Mouse (Mus musculus) hindbrain, embryonic 16.5 days (tissue): ENCODE data around the gene Tgfbr3. TPM values are rescaled to one million over a fixed set of nuclear protein-coding genes. Genes with fewer than 3 reads are reported as not detected.

Experiments
- ATAC-seq: fragments of 200-750 bp; cut with Nextera tagmentation; 2 replicates; pipeline ENCODE4 v1.8.0; 2017; ENCODE audit warnings: moderate TSS enrichment, moderate library complexity
- H3K27ac ChIP-seq: fragments of 300-500 bp; sonication (generic); 2 replicates; pipeline ENCODE4 v1.5.1; 2014; ENCODE audit warnings: low read depth, mild to moderate bottlenecking, control low read depth, low read length, moderate library complexity
- H3K27me3 ChIP-seq: fragments of 300-500 bp; sonication (generic); replicated peaks from 2 replicates; pipeline ENCODE4 v1.6.1; 2014; ENCODE audit warnings: low read length; ENCODE audit not compliant: control insufficient read depth, insufficient read depth
- H3K36me3 ChIP-seq: fragments of 300-500 bp; sonication (generic); 2 replicates; pipeline ENCODE4 v1.6.1; 2014; ENCODE audit warnings: mild to moderate bottlenecking, low read length, moderate library complexity, mixed read lengths; ENCODE audit not compliant: control insufficient read depth, insufficient read depth
- H3K4me1 ChIP-seq: fragments of 300-500 bp; sonication (generic); 2 replicates; pipeline ENCODE4 v1.6.1; 2014; ENCODE audit warnings: low read depth, low read length; ENCODE audit not compliant: control insufficient read depth, insufficient read depth
- H3K4me2 ChIP-seq: fragments of 300-500 bp; sonication (generic); 2 replicates; pipeline ENCODE4 v1.6.1; 2014; ENCODE audit warnings: mild to moderate bottlenecking, low read length, control low read depth, moderate library complexity
- H3K4me3 ChIP-seq: fragments of 300-500 bp; sonication (generic); 2 replicates; pipeline ENCODE4 v1.5.1; 2014; ENCODE audit warnings: mild to moderate bottlenecking, low read length, control low read depth, moderate library complexity
- H3K9ac ChIP-seq: fragments of 300-500 bp; sonication (generic); 2 replicates; pipeline ENCODE4 v1.6.1; 2014; ENCODE audit warnings: low read depth, mild to moderate bottlenecking, control low read depth, low read length, moderate library complexity
- H3K9me3 ChIP-seq: fragments of 300-500 bp; sonication (generic); 2 replicates; pipeline ENCODE4 v1.6.1; 2014; ENCODE audit warnings: mild to moderate bottlenecking, low read length, moderate library complexity; ENCODE audit not compliant: control insufficient read depth
- WGBS: fragments of 180-500 bp; shearing (Covaris S2); extraction: QIAGEN DNeasy Blood & Tissue Kit; methylation state at CpG from one replicate; pipeline ENCODE4 v1.1.7; 2014; 5-methylcytosine and 5-hydroxymethylcytosine counted together
- polyA plus RNA-seq: library from polyadenylated mRNA; unstranded; fragments of >200 nt; fragmentation: Nextera tagmentation; extraction: Ambion mirVana; gene quantifications from 2 replicates; pipeline ENCODE4 v1.2.1, GENCODE M21; 2015

Tgfbr3 gene
- 5.9 and 7.4 TPM in 2 replicates for polyA plus RNA-seq

- Histone ChIP-seq H3K27ac (peak within 1 kb of the TSS; percentile 61), H3K4me1 (peaks cover 3% of the 10 kb centered on the region; the same call in 1 of the 2 replicates), H3K9me3 (no peaks in the 10 kb centered on the region), H3K4me3 (peak within 1 kb of the TSS; percentile 62), H3K4me2 (peak within 1 kb of the TSS; percentile 87), H3K36me3 (no peaks in the 10 kb centered on the region), H3K27me3 (no peaks in the 10 kb centered on the region; the same call in 1 of the 2 replicates), H3K9ac (peak within 1 kb of the TSS; percentile 78)
- 0% methylated on average over 47 of the region's 54 CpGs for WGBS
- peak; percentile 96 for ATAC-seq
Measured at GRCm38 (mm10) chr5:107289234-107289764, at the start of gene Tgfbr3. Gene Tgfbr3, minus strand, starts transcription at chr5:107289629.

GRCm38 (mm10) chr5:107330916-107331421 is 41.5 kb upstream of the Tgfbr3 start, which contains the start of gene Brdt:
Gene Brdt, plus strand, starts transcription at chr5:107331159.
- no peak for ATAC-seq
- no peak within 1 kb of the TSS for H3K4me3 ChIP-seq

GRCm38 (mm10) chr5:107320703-107321102 is 31.3 kb upstream of the Tgfbr3 start:
- ATAC-seq, result no peak
- H3K4me2 ChIP-seq, result no peak overlapping the region
- 3% methylated on average over 1 of the region's 1 CpGs for WGBS
- H3K27me3 ChIP-seq, result no peaks in the 10 kb centered on the region
- no peak overlapping the region for H3K27ac ChIP-seq
- H3K4me1 ChIP-seq, result no peaks in the 10 kb centered on the region
- H3K4me3 ChIP-seq, result no peak overlapping the region
- no peak overlapping the region for H3K9ac ChIP-seq
- H3K9me3 ChIP-seq, result no peaks in the 10 kb centered on the region
- H3K36me3 ChIP-seq, result no peaks in the 10 kb centered on the region

More at GRCm38 (mm10) chr5:107330916-107331421, 41.5 kb upstream of the Tgfbr3 start, which contains the start of gene Brdt:
- Histone ChIP-seq H3K27ac (no peak within 1 kb of the TSS), H3K27me3 (no peaks in the 10 kb centered on the region), H3K4me2 (no peak within 1 kb of the TSS), H3K36me3 (no peaks in the 10 kb centered on the region), H3K4me1 (no peaks in the 10 kb centered on the region), H3K9me3 (peaks cover 4% of the 10 kb centered on the region), H3K9ac (no peak within 1 kb of the TSS)
- WGBS, result 90% methylated on average over 30 of the region's 30 CpGs

- H3K4me2 ChIP-seq, result no peak overlapping the region
- H3K9me3 ChIP-seq, result no peaks in the 10 kb centered on the region
- H3K4me1 ChIP-seq, result no peaks in the 10 kb centered on the region
- no peak overlapping the region for H3K27ac ChIP-seq
- 95% methylated on average over 7 of the region's 7 CpGs for WGBS
- H3K36me3 ChIP-seq, result no peaks in the 10 kb centered on the region
- no peak for ATAC-seq
- H3K9ac ChIP-seq, result no peak overlapping the region
- H3K4me3 ChIP-seq, result no peak overlapping the region
- H3K27me3 ChIP-seq, result no peaks in the 10 kb centered on the region
Measured at GRCm38 (mm10) chr5:107317141-107317540, 27.7 kb upstream of the Tgfbr3 start.

- Histone ChIP-seq H3K36me3 (no peaks in the 10 kb centered on the region), H3K4me3 (no peak overlapping the region), H3K4me1 (no peaks in the 10 kb centered on the region), H3K9me3 (no peaks in the 10 kb centered on the region), H3K9ac (no peak overlapping the region), H3K27me3 (no peaks in the 10 kb centered on the region), H3K4me2 (no peak overlapping the region), H3K27ac (no peak overlapping the region)
- WGBS, result 81% methylated on average over 4 of the region's 4 CpGs
- ATAC-seq, result no peak
Measured at GRCm38 (mm10) chr5:107307432-107307831, 18.0 kb upstream of the Tgfbr3 start.

- ATAC-seq, result no peak
- Histone ChIP-seq H3K4me1 (no peaks in the 10 kb centered on the region), H3K9ac (no peak overlapping the region), H3K4me2 (no peak overlapping the region), H3K4me3 (no peak overlapping the region), H3K27me3 (no peaks in the 10 kb centered on the region), H3K9me3 (no peaks in the 10 kb centered on the region), H3K36me3 (no peaks in the 10 kb centered on the region), H3K27ac (no peak overlapping the region)
- 81% methylated on average over 13 of the region's 13 CpGs for WGBS
Measured at GRCm38 (mm10) chr5:107304117-107304825, 14.8 kb upstream of the Tgfbr3 start.

- H3K9me3 ChIP-seq, result no peaks in the 10 kb centered on the region
- no peaks in the 10 kb centered on the region for H3K27me3 ChIP-seq
- no peak for ATAC-seq
- no peak overlapping the region for H3K4me2 ChIP-seq
- H3K36me3 ChIP-seq, result no peaks in the 10 kb centered on the region
- H3K9ac ChIP-seq, result no peak overlapping the region
- no peak overlapping the region for H3K27ac ChIP-seq
- WGBS, result 53% methylated on average over 11 of the region's 11 CpGs
- H3K4me3 ChIP-seq, result no peak overlapping the region
- no peaks in the 10 kb centered on the region for H3K4me1 ChIP-seq
Measured at GRCm38 (mm10) chr5:107303350-107303861, 14.0 kb upstream of the Tgfbr3 start.

GRCm38 (mm10) chr5:107298854-107299253 is 9.4 kb upstream of the Tgfbr3 start:
- H3K27me3 ChIP-seq, result no peaks in the 10 kb centered on the region
- no peak overlapping the region for H3K4me2 ChIP-seq
- no peaks in the 10 kb centered on the region for H3K9me3 ChIP-seq
- H3K27ac ChIP-seq, result no peak overlapping the region
- H3K4me1 ChIP-seq, result no peaks in the 10 kb centered on the region; the same call in 1 of the 2 replicates
- H3K9ac ChIP-seq, result no peak overlapping the region
- ATAC-seq, result no peak
- no peaks in the 10 kb centered on the region for H3K36me3 ChIP-seq
- 82% methylated on average over 11 of the region's 11 CpGs for WGBS
- H3K4me3 ChIP-seq, result no peak overlapping the region
